Mouse (Mus musculus) liver, adult 2 months (tissue): Measurements from ENCODE around the gene Mrpl35. TPM values are rescaled to one million over a fixed set of nuclear protein-coding genes. Genes with fewer than 3 reads are reported as not detected.

Experiments
- DNase-seq: peaks from one replicate; pipeline ENCODE4 v3.0.0-alpha.2; 2011; ENCODE audit warnings: low read depth, low spot score; ENCODE audit errors: extremely low read depth
- H3K27ac ChIP-seq: fragments of 200-500 bp; replicated peaks from 2 replicates; pipeline ENCODE4 v1.5.1; 2012; ENCODE audit warnings: low read depth, mild to moderate bottlenecking, control low read depth, inconsistent platforms, low read length; ENCODE audit not compliant: insufficient read depth
- H3K27me3 ChIP-seq: fragments of 200-500 bp; 2 replicates; pipeline ENCODE4 v1.6.1; 2012; ENCODE audit warnings: mild to moderate bottlenecking, moderate library complexity, low read length, inconsistent platforms; ENCODE audit not compliant: control insufficient read depth, insufficient read depth
- H3K36me3 ChIP-seq: fragments of 200-500 bp; 2 replicates; pipeline ENCODE4 v1.6.1; 2012; ENCODE audit warnings: low read length, inconsistent platforms; ENCODE audit not compliant: control insufficient read depth, insufficient read depth
- H3K4me1 ChIP-seq: fragments of 200-500 bp; 2 replicates; pipeline ENCODE4 v1.6.1; 2011; ENCODE audit warnings: low read length; ENCODE audit not compliant: control insufficient read depth, insufficient read depth
- H3K4me3 ChIP-seq: fragments of 200-500 bp; 2 replicates; pipeline ENCODE4 v1.5.1; 2011; ENCODE audit warnings: low read depth, mild to moderate bottlenecking, control low read depth, low read length, moderate library complexity; ENCODE audit not compliant: insufficient read depth
- H3K79me2 ChIP-seq: fragments of 200-500 bp; 2 replicates; pipeline ENCODE4 v1.6.1; 2012; ENCODE audit warnings: inconsistent platforms, mild to moderate bottlenecking, low read length, moderate library complexity; ENCODE audit not compliant: control insufficient read depth, insufficient read depth
- H3K9ac ChIP-seq: fragments of 200-500 bp; 2 replicates; pipeline ENCODE4 v1.6.1; 2012; ENCODE audit warnings: low read depth, mild to moderate bottlenecking, control low read depth, inconsistent platforms, low read length
- CTCF ChIP-seq: fragments of 200-500 bp; IDR thresholded peaks from 2 replicates; pipeline ENCODE4 v1.5.1; 2011; ENCODE audit warnings: low read depth, low read length, control low read depth
- POLR2A ChIP-seq: fragments of 200-500 bp; IDR thresholded peaks from 2 replicates; pipeline ENCODE4 v1.6.1; 2011; ENCODE audit warnings: low read length, control low read depth; ENCODE audit not compliant: insufficient read depth; ENCODE audit errors: extremely low read depth
- WGBS: fragments of 180-500 bp; shearing (Covaris S2); methylation state at CpG from one replicate; pipeline ENCODE4 v1.1.7; 2018; 5-methylcytosine and 5-hydroxymethylcytosine counted together
- polyA plus RNA-seq: library from polyadenylated mRNA; depleted of rRNA; stranded (reverse); fragments of >200 nt; gene quantifications from 2 replicates; pipeline ENCODE4 v1.2.3, GENCODE M21; 2012; rRNA removed
- total RNA-seq: library from RNA; depleted of rRNA; stranded (reverse); fragments of >200 nt; gene quantifications from 2 replicates; pipeline ENCODE4 v1.2.3, GENCODE M21; 2014; rRNA removed

Gene Mrpl35
- total and polyA plus RNA-seq, 2 experiments, result 9.5 to 14.4 TPM

DNA sequence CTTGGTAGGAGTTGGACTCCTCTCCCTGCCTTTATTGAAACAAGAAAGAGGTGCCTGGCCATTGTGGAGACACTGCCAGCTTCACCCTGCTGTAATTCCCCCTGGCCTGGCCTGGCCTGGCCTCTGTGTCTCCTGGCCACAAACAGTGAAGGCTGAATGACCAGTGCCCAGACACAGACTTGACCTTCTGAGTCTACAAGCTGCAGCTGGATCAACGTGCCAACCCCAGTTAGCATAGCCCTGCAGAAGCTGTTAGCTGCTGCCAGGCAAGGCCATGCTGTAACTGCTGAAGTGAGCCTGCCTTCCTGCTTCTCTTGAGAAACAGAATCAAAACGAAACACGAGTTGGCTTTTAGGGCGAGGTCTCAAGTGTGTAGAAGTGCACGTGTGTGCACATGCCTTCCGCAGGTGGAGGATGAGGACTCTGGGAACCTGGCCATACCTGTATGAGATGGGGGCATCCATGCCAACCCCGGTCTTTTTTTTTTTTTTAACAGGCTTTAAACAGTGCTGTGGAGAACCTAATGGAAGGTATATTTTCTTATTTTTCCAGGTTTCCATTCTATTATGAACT lies 54.0 kb downstream of the Mrpl35 start:
- WGBS, result 84% methylated on average over 7 of the region's 7 CpGs
- Histone ChIP-seq H3K79me2 (no peaks in the 10 kb centered on the region), H3K4me1 (no peaks in the 10 kb centered on the region), H3K36me3 (no peaks in the 10 kb centered on the region), H3K27ac (no peak overlapping the region), H3K9ac (no peak overlapping the region), H3K27me3 (no peaks in the 10 kb centered on the region), H3K4me3 (no peak overlapping the region)
- TF ChIP-seq CTCF, result no peak
- no peak for TF ChIP-seq POLR2A
- no peak for DNase-seq

DNA sequence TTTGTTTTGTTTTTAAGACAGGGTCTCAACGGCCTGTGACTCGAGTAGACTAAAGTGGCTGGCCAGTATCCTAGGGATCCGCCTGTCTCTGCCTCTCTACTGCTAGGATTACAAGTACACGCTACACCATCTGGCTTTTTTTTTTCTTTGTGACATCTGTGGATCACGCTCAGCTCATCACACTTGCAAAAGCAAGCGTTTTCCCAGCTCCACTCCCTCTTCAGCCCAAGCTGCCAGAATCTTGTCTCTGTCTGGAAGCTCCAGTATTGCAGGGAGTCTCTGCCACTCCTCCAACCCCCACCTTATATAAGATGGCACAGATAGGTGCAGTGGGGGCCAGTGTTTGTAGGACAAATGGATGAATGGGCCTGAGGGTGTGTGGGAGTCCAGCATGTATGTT lies 54.6 kb downstream of the Mrpl35 start:
- no peaks in the 10 kb centered on the region for H3K4me1 ChIP-seq
- no peak overlapping the region for H3K27ac ChIP-seq
- H3K9ac ChIP-seq, result no peak overlapping the region
- no peaks in the 10 kb centered on the region for H3K27me3 ChIP-seq
- WGBS, result 92% methylated on average over 6 of the region's 6 CpGs
- no peaks in the 10 kb centered on the region for H3K36me3 ChIP-seq
- H3K79me2 ChIP-seq, result no peaks in the 10 kb centered on the region
- no peak for DNase-seq
- no peak for TF ChIP-seq POLR2A
- no peak for TF ChIP-seq CTCF
- no peak overlapping the region for H3K4me3 ChIP-seq

DNA sequence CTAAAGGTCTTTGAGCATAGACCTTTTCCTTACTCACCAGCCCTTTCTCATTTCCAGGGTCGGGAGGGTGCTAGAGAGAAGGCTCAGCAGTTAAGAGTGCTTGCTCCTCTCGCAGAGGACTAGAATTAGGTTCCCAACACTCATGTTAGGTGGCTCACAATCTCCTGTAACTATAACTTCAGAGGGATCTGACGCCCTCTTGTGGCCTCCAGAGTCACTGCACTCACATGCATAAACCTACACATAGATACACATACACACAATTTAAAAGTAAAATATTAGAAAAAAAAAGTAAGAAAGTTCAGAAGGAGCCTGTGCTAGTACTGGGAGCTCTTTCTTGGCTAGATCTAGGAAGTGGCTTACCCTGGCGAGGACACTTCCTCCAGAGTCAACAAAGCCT lies 55.5 kb downstream of the Mrpl35 start:
- no peak for TF ChIP-seq POLR2A
- Histone ChIP-seq H3K4me1 (no peaks in the 10 kb centered on the region), H3K79me2 (no peaks in the 10 kb centered on the region), H3K27ac (no peak overlapping the region), H3K27me3 (no peaks in the 10 kb centered on the region), H3K9ac (no peak overlapping the region), H3K4me3 (no peak overlapping the region), H3K36me3 (no peaks in the 10 kb centered on the region)
- no peak for DNase-seq
- WGBS, result 98% methylated on average over 4 of the region's 4 CpGs

DNA sequence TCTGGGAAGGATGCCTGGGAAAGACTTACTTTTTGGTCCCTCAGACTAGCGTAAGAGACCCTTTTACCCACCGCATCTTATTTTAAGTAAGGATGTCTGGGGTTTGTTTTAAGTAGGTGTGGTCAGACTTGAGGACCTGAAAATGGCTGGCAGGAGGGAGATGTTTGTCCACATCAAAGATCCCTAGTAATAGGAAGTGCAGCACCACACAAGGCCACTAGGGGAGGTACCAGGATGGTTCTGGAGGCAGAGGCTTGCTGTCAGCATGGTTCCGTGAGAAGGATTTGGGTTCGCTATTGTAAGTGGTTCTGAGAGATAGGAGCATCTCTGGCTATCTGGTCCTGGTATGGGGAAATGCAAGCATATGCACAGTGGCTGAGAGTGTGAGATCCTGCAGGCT lies 55.9 kb downstream of the Mrpl35 start:
- Histone ChIP-seq H3K27ac (no peak overlapping the region), H3K36me3 (no peaks in the 10 kb centered on the region), H3K27me3 (no peaks in the 10 kb centered on the region), H3K4me3 (no peak overlapping the region), H3K9ac (no peak overlapping the region), H3K4me1 (no peaks in the 10 kb centered on the region), H3K79me2 (no peaks in the 10 kb centered on the region)
- 98% methylated on average over 4 of the region's 4 CpGs for WGBS
- no peak for DNase-seq
- no peak for TF ChIP-seq CTCF
- TF ChIP-seq POLR2A, result no peak

DNA sequence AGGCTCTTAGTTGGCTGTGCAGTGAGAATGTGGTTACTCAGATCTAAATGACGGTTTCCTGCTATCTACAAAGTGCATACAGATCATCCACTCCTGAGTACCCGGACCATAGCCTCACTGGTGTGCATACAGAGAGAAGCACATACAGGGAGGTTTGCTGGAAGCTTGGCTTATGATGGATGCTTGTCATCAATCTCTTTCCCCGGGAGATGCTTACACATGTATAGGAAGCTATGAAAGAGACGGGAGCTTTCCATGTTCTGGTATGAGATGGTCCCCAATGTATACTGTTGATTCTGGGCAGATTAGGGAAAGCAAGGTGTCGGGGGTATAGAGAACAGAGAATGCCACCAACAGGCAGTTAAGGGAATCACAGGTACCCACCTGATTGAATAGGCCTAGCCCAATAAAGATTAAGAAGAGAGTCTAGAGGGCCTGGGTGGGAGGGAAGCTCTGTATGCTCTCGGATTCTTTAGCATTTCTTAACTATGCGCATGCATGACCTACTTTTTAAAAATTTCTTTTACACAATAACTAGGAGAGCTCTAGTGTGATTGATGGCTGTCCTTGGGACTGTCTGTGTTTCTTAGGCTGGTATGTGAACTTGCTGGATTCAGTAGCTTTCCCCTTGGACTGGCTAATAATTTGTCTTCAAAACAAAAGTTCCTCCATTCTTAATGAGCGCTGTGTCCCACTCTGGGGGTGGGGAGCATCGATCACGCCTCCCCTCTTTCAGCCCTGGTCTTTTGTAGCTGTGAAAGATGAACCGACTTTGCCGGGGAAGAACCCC lies 56.7 kb downstream of the Mrpl35 start:
- DNase-seq, result no peak
- Histone ChIP-seq H3K27me3 (no peaks in the 10 kb centered on the region), H3K36me3 (no peaks in the 10 kb centered on the region), H3K79me2 (no peaks in the 10 kb centered on the region), H3K4me1 (no peaks in the 10 kb centered on the region), H3K4me3 (no peak overlapping the region), H3K27ac (no peak overlapping the region), H3K9ac (no peak overlapping the region)
- WGBS, result 88% methylated on average over 12 of the region's 12 CpGs
- TF ChIP-seq CTCF, result no peak
- TF ChIP-seq POLR2A, result no peak

DNA sequence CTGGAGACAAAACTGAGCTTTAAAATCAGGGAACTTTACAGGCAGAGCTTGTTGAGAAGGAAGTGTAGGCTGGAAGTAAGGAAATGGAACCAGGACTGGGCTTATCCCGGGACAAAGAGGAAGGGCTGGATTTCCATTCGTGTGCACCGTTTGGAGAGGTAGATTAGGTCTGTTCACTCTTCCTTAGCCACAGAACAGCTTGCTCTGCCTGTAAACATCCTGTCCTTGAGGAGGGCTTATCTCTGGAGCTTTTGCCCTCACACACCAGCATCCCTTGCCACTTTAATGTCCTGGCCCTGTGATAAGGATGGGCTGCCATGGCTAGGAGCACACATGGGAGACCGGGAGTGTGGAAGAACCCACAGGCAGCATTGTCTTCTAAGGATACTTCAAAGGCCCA lies 59.0 kb downstream of the Mrpl35 start:
- no peaks in the 10 kb centered on the region for H3K79me2 ChIP-seq
- H3K4me1 ChIP-seq, result no peaks in the 10 kb centered on the region
- TF ChIP-seq CTCF, result no peak
- TF ChIP-seq POLR2A, result no peak
- no peak for DNase-seq
- no peaks in the 10 kb centered on the region for H3K27me3 ChIP-seq
- no peaks in the 10 kb centered on the region for H3K36me3 ChIP-seq
- 53% methylated on average over 4 of the region's 4 CpGs for WGBS
- no peak overlapping the region for H3K4me3 ChIP-seq
- no peak overlapping the region for H3K27ac ChIP-seq
- no peak overlapping the region for H3K9ac ChIP-seq

Other genes with a start within 250 kb of the Mrpl35 start
- gene Kdm3a, start 194.0 kb downstream of the Mrpl35 start, total RNA-seq, result 17.6 and 24.0 TPM in 2 replicates
- 2.6 and 4.0 TPM in 2 replicates for gene Kdm3a, start 194.0 kb downstream of the Mrpl35 start, polyA plus RNA-seq
- 0.74 and 0.94 TPM in 2 replicates for gene Reep1, start 119.4 kb downstream of the Mrpl35 start, total RNA-seq
- 0.22 and 0.40 TPM in 2 replicates for gene Reep1, start 119.4 kb downstream of the Mrpl35 start, polyA plus RNA-seq
- 90.5 and 100 TPM in 2 replicates for gene Immt, start 4.4 kb upstream of the Mrpl35 start, total RNA-seq
- gene Immt, start 4.4 kb upstream of the Mrpl35 start, polyA plus RNA-seq, result 34.3 and 38.8 TPM in 2 replicates
- gene Ptcd3, start 81.8 kb upstream of the Mrpl35 start, total RNA-seq, result 48.4 and 58.9 TPM in 2 replicates
- 8.1 and 9.1 TPM in 2 replicates for gene Ptcd3, start 81.8 kb upstream of the Mrpl35 start, polyA plus RNA-seq
- 9.3 and 15.2 TPM in 2 replicates for gene Polr1a, start 82.1 kb upstream of the Mrpl35 start, total RNA-seq
- 6.4 and 8.6 TPM in 2 replicates for gene Polr1a, start 82.1 kb upstream of the Mrpl35 start, polyA plus RNA-seq